Mouse (Mus musculus): ENCODE measurements around the gene Stard5. TPM values are rescaled to one million over a fixed set of nuclear protein-coding genes. Genes with fewer than 3 reads are reported as not detected.

Gene Stard5
- polyA plus RNA-seq (2012; rRNA removed): 80.0 and 88.2 TPM in 2 replicates

DNA sequence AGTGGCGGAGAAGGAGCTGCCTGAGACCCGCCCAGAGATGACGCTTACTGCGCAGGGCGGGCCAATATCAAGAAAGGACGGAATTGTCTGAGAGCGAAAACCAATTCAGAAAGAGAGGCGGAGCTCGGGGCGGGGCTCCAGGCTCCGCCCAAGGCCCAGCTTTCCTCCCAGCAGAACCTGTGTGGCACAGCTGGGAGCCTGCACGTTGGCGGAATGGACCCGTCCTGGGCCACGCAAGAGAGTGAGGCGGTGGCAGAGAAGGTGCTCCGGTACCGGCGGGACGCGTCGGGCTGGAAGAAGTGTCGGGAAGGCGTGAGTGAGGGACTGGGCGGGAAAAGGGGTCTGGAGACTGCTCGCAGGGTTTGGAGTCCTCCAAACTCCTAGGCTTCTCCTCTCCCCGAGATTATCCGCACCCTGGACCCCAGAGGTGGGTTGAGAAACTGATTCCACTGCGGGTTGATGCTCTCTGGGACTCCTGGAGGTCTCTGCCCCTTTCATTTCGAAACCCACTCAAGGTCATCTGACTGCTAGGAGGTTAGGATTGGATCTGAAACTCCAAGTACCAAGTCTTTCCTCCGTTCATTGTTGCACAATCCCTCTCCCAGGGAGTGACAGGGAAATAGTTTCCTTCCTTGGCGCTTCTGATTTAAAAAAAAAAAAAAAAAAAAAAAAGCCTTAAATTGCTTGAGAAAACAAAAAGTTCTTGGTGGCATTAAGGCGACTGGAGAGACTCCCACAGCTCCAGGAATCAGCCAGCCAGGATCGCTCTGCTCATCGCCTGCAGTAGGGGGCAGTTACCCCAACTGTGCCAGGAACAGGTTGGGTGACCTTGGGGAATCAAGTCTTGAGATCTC, at the start of gene Stard5:
Gene Stard5, plus strand, starts transcription at position 132 of the 854 bp plus-strand sequence.
- WGBS: under 1% methylated on average over 35 of the region's 35 CpGs
- Histone ChIP-seq H3K27me3 (replicated peaks; ENCODE audit: control insufficient read depth, insufficient read depth, low read length) (no peaks in the 10 kb centered on the region), H3K36me3 (ENCODE audit: control insufficient read depth, insufficient read depth, low read length) (no peaks in the 10 kb centered on the region; the same call in 1 of the 2 replicates), H3K27ac (ENCODE audit: insufficient read depth, low read depth, low read length) (peak within 1 kb of the TSS; percentile 97), H3K4me1 (ENCODE audit: control insufficient read depth, insufficient read depth, low read length) (peaks cover 11% of the 10 kb centered on the region), H3K4me3 (ENCODE audit: insufficient read depth, low read depth, low read length) (peak within 1 kb of the TSS; percentile 96)
- DNase-seq: peak; percentile 98
- TF ChIP-seq POLR2A (IDR thresholded peaks at IDR 0.05; ENCODE audit: low read depth, low read length) (peak; percentile 94), CTCF (conservative IDR thresholded peaks at IDR 0.05; ENCODE audit: insufficient read depth, insufficient read length, low read depth, low read length) (0 out of 2 replicates have a peak, but pooled peaks have one; percentile 11)

- no peak for TF ChIP-seq CTCF (conservative IDR thresholded peaks at IDR 0.05; ENCODE audit: insufficient read depth, insufficient read length, low read depth, low read length)
- TF ChIP-seq POLR2A (IDR thresholded peaks at IDR 0.05; ENCODE audit: low read depth, low read length): no peak
- Histone ChIP-seq H3K27me3 (replicated peaks; ENCODE audit: control insufficient read depth, insufficient read depth, low read length) (no peaks in the 10 kb centered on the region), H3K4me1 (ENCODE audit: control insufficient read depth, insufficient read depth, low read length) (no peaks in the 10 kb centered on the region), H3K36me3 (ENCODE audit: control insufficient read depth, insufficient read depth, low read length) (no peaks in the 10 kb centered on the region), H3K27ac (ENCODE audit: insufficient read depth, low read depth, low read length) (no peak within 1 kb of the TSS), H3K4me3 (ENCODE audit: insufficient read depth, low read depth, low read length) (no peak within 1 kb of the TSS)
- peak; percentile 57 for DNase-seq
- WGBS: 46% methylated on average over 11 of the region's 11 CpGs
These were observed 46.9 kb upstream of the Stard5 start, which contains the start of gene Tmc3 for GRCm38 (mm10) chr7:83584639-83585471. TSS of gene Tmc3 (plus strand) at chr7:83584927.

GRCm38 (mm10) chr7:83594056-83594455, 37.7 kb upstream of the Stard5 start:
- Histone ChIP-seq H3K27ac (ENCODE audit: insufficient read depth, low read depth, low read length) (no peak overlapping the region), H3K27me3 (replicated peaks; ENCODE audit: control insufficient read depth, insufficient read depth, low read length) (no peaks in the 10 kb centered on the region), H3K4me3 (ENCODE audit: insufficient read depth, low read depth, low read length) (no peak overlapping the region), H3K4me1 (ENCODE audit: control insufficient read depth, insufficient read depth, low read length) (no peaks in the 10 kb centered on the region), H3K36me3 (ENCODE audit: control insufficient read depth, insufficient read depth, low read length) (no peaks in the 10 kb centered on the region)
- TF ChIP-seq POLR2A (IDR thresholded peaks at IDR 0.05; ENCODE audit: low read depth, low read length) (no peak), CTCF (conservative IDR thresholded peaks at IDR 0.05; ENCODE audit: insufficient read depth, insufficient read length, low read depth, low read length) (no peak)
- DNase-seq: peak; percentile 39
- WGBS: 66% methylated on average over 3 of the region's 3 CpGs

GRCm38 (mm10) chr7:83597063-83597462, 34.7 kb upstream of the Stard5 start:
- DNase-seq: no peak
- no peaks in the 10 kb centered on the region for H3K36me3 ChIP-seq (ENCODE audit: control insufficient read depth, insufficient read depth, low read length)
- H3K4me1 ChIP-seq (ENCODE audit: control insufficient read depth, insufficient read depth, low read length): no peaks in the 10 kb centered on the region
- no peak overlapping the region for H3K27ac ChIP-seq (ENCODE audit: insufficient read depth, low read depth, low read length)
- 92% methylated on average over 3 of the region's 3 CpGs for WGBS
- no peaks in the 10 kb centered on the region for H3K27me3 ChIP-seq (replicated peaks; ENCODE audit: control insufficient read depth, insufficient read depth, low read length)
- no peak for TF ChIP-seq POLR2A (IDR thresholded peaks at IDR 0.05; ENCODE audit: low read depth, low read length)
- no peak for TF ChIP-seq CTCF (conservative IDR thresholded peaks at IDR 0.05; ENCODE audit: insufficient read depth, insufficient read length, low read depth, low read length)
- H3K4me3 ChIP-seq (ENCODE audit: insufficient read depth, low read depth, low read length): no peak overlapping the region

- DNase-seq: no peak
- Histone ChIP-seq H3K4me3 (ENCODE audit: insufficient read depth, low read depth, low read length) (no peak overlapping the region), H3K27ac (ENCODE audit: insufficient read depth, low read depth, low read length) (no peak overlapping the region), H3K4me1 (ENCODE audit: control insufficient read depth, insufficient read depth, low read length) (no peaks in the 10 kb centered on the region), H3K36me3 (ENCODE audit: control insufficient read depth, insufficient read depth, low read length) (no peaks in the 10 kb centered on the region), H3K27me3 (replicated peaks; ENCODE audit: control insufficient read depth, insufficient read depth, low read length) (no peaks in the 10 kb centered on the region)
- no peak for TF ChIP-seq CTCF (conservative IDR thresholded peaks at IDR 0.05; ENCODE audit: insufficient read depth, insufficient read length, low read depth, low read length)
- no peak for TF ChIP-seq POLR2A (IDR thresholded peaks at IDR 0.05; ENCODE audit: low read depth, low read length)
- 88% methylated on average over 13 of the region's 13 CpGs for WGBS
These were observed 32.5 kb upstream of the Stard5 start for GRCm38 (mm10) chr7:83598997-83599912.

DNA sequence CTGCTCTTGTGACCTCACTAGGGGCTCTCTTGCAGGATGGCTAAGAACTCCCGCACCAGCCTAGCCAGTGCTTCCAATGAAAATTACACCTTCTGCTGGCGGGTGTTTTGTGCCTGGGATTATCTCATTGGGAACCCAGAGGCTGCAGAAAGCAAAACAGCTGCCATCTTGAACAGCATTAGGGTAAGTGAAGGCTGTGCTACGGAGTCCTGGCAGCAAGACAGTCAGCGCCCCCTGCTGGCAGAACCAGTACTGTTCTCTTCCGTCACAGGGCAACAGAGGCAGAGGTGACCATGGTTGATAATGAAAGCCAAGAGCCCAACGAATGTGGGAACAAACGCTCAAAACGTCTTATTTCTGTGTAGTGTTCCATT, 31.9 kb upstream of the Stard5 start:
- Histone ChIP-seq H3K4me1 (ENCODE audit: control insufficient read depth, insufficient read depth, low read length) (no peaks in the 10 kb centered on the region), H3K4me3 (ENCODE audit: insufficient read depth, low read depth, low read length) (no peak overlapping the region), H3K36me3 (ENCODE audit: control insufficient read depth, insufficient read depth, low read length) (no peaks in the 10 kb centered on the region), H3K27ac (ENCODE audit: insufficient read depth, low read depth, low read length) (no peak overlapping the region), H3K27me3 (replicated peaks; ENCODE audit: control insufficient read depth, insufficient read depth, low read length) (no peaks in the 10 kb centered on the region)
- 68% methylated on average over 8 of the region's 8 CpGs for WGBS
- TF ChIP-seq POLR2A (IDR thresholded peaks at IDR 0.05; ENCODE audit: low read depth, low read length): no peak
- TF ChIP-seq CTCF (conservative IDR thresholded peaks at IDR 0.05; ENCODE audit: insufficient read depth, insufficient read length, low read depth, low read length): peak; percentile 77
- peak; percentile 58 for DNase-seq
